Mouse (Mus musculus) kidney, adult 2 months (tissue): ENCODE data around the gene Ino80b.

Experiments
- CTCF ChIP-seq: fragments of 200-500 bp; conservative IDR thresholded peaks from 2 replicates; pipeline ENCODE4 v1.5.1; 2011; ENCODE audit warnings: low read depth, mild to moderate bottlenecking, control low read depth, low read length, moderate library complexity, mixed read lengths; ENCODE audit not compliant: insufficient read depth, insufficient read length
- POLR2A ChIP-seq: fragments of 200-500 bp; IDR thresholded peaks from one replicate; pipeline ENCODE4 v1.6.1; 2011; ENCODE audit warnings: low read depth, low read length, control low read depth

DNA sequence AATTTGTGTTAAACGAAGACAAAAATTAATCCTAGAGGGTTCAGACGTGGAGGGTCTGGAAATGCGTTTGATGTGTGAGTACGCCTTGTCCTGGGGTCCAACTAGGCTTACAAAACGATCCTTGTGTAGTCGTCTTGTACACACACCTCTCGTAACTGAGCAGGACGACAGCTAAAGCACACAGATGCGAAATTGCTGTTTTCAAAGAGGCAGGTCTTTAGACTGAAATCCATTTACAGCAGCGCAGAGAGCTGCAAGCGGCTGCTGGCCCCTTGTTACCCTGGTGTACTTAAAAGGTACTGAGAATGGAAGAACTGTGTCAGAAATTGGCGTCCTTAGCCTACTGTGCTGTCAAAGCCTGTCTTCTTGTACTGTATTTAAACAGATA lies 41.0 kb upstream of the Ino80b start:
- TF ChIP-seq POLR2A (no peak), CTCF (0 out of 2 replicates have a peak, but pooled peaks have one; percentile 5)
